Mouse (Mus musculus) liver, embryonic 12.5 days (tissue): Measurements from ENCODE around the gene Nrp2. TPM values are rescaled to one million over a fixed set of nuclear protein-coding genes. Genes with fewer than 3 reads are reported as not detected.

Experiments used
- ATAC-seq: fragments of 200-750 bp; cut with Nextera tagmentation; 2 replicates; pipeline ENCODE4 v1.8.0; 2017; ENCODE audit warnings: moderate number of reproducible peaks, mild to moderate bottlenecking, moderate library complexity
- H3K27ac ChIP-seq: fragments of 300-500 bp; sonication (generic); 2 replicates; pipeline ENCODE4 v1.5.1; 2016; ENCODE audit warnings: mild to moderate bottlenecking
- H3K27me3 ChIP-seq: fragments of 300-500 bp; sonication (generic); replicated peaks from 2 replicates; pipeline ENCODE4 v1.6.1; 2016; ENCODE audit warnings: mild to moderate bottlenecking, moderate library complexity
- H3K36me3 ChIP-seq: fragments of 300-500 bp; sonication (generic); 2 replicates; pipeline ENCODE4 v1.6.1; 2016; ENCODE audit warnings: mild to moderate bottlenecking, moderate library complexity
- H3K4me1 ChIP-seq: fragments of 300-500 bp; sonication (generic); 2 replicates; pipeline ENCODE4 v1.6.1; 2016
- H3K4me2 ChIP-seq: fragments of 300-500 bp; sonication (generic); 2 replicates; pipeline ENCODE4 v1.6.1; 2016; ENCODE audit warnings: mild to moderate bottlenecking, moderate library complexity
- H3K4me3 ChIP-seq: fragments of 300-500 bp; sonication (generic); 2 replicates; pipeline ENCODE4 v1.5.1; 2016; ENCODE audit warnings: mild to moderate bottlenecking, moderate library complexity
- H3K9ac ChIP-seq: fragments of 300-500 bp; sonication (generic); 2 replicates; pipeline ENCODE4 v1.6.1; 2016; ENCODE audit warnings: mild to moderate bottlenecking, moderate library complexity
- H3K9me3 ChIP-seq: fragments of 300-500 bp; sonication (generic); replicated peaks from 2 replicates; pipeline ENCODE4 v1.6.1; 2016; ENCODE audit warnings: mild to moderate bottlenecking, moderate library complexity
- WGBS: fragments of 180-500 bp; shearing (Covaris S2); methylation state at CpG from one replicate; pipeline ENCODE4 v1.1.7; 2016; ENCODE audit not compliant: insufficient replicate concordance; 5-methylcytosine and 5-hydroxymethylcytosine counted together
- polyA plus RNA-seq: library from polyadenylated mRNA; unstranded; fragments of >200 nt; fragmentation: Nextera tagmentation; extraction: Ambion mirVana; gene quantifications from 2 replicates; pipeline ENCODE4 v1.2.1, GENCODE M21; 2016

Gene Nrp2
- polyA plus RNA-seq, 1 experiment from 2014 or later, result 2.5 TPM

GRCm38 (mm10) chr1:62728926-62729325 lies 25.8 kb downstream of the Nrp2 start:
- no peak overlapping the region for H3K4me3 ChIP-seq
- H3K27me3 ChIP-seq, result no peaks in the 10 kb centered on the region
- no peak overlapping the region for H3K27ac ChIP-seq
- no peaks in the 10 kb centered on the region for H3K9me3 ChIP-seq
- H3K4me1 ChIP-seq, result peaks cover 7% of the 10 kb centered on the region; the same call in 1 of the 2 replicates
- H3K4me2 ChIP-seq, result no peak overlapping the region
- WGBS, result 82% methylated on average over 9 of the region's 9 CpGs
- no peak for ATAC-seq
- H3K9ac ChIP-seq, result no peak overlapping the region
- no peaks in the 10 kb centered on the region for H3K36me3 ChIP-seq

GRCm38 (mm10) chr1:62729345-62730150 lies 26.5 kb downstream of the Nrp2 start:
- H3K4me3 ChIP-seq, result no peak overlapping the region
- H3K27me3 ChIP-seq, result no peaks in the 10 kb centered on the region
- H3K9ac ChIP-seq, result no peak overlapping the region
- H3K9me3 ChIP-seq, result no peaks in the 10 kb centered on the region
- no peak overlapping the region for H3K4me2 ChIP-seq
- H3K4me1 ChIP-seq, result peaks cover 7% of the 10 kb centered on the region; the same call in 1 of the 2 replicates
- no peak overlapping the region for H3K27ac ChIP-seq
- H3K36me3 ChIP-seq, result no peaks in the 10 kb centered on the region
- no peak for ATAC-seq
- WGBS, result 63% methylated on average over 13 of the region's 13 CpGs

- H3K4me1 ChIP-seq, result no peaks in the 10 kb centered on the region
- WGBS, result 65% methylated on average over 6 of the region's 6 CpGs
- no peaks in the 10 kb centered on the region for H3K36me3 ChIP-seq
- no peak overlapping the region for H3K4me2 ChIP-seq
- no peak for ATAC-seq
- H3K9ac ChIP-seq, result no peak overlapping the region
- H3K27me3 ChIP-seq, result no peaks in the 10 kb centered on the region
- H3K9me3 ChIP-seq, result no peaks in the 10 kb centered on the region
- no peak overlapping the region for H3K4me3 ChIP-seq
- H3K27ac ChIP-seq, result no peak overlapping the region
These were observed 29.0 kb downstream of the Nrp2 start for GRCm38 (mm10) chr1:62732036-62732435.

- Histone ChIP-seq H3K4me1 (no peaks in the 10 kb centered on the region), H3K4me2 (no peak overlapping the region), H3K27me3 (no peaks in the 10 kb centered on the region), H3K27ac (no peak overlapping the region), H3K4me3 (no peak overlapping the region), H3K9ac (no peak overlapping the region), H3K9me3 (no peaks in the 10 kb centered on the region), H3K36me3 (no peaks in the 10 kb centered on the region)
- no peak for ATAC-seq
- WGBS, result 64% methylated on average over 5 of the region's 5 CpGs
These were observed 31.4 kb downstream of the Nrp2 start for GRCm38 (mm10) chr1:62734420-62734931.

- ATAC-seq, result no peak
- WGBS, result 76% methylated on average over 4 of the region's 4 CpGs
- no peak overlapping the region for H3K4me2 ChIP-seq
- no peaks in the 10 kb centered on the region for H3K9me3 ChIP-seq
- no peak overlapping the region for H3K9ac ChIP-seq
- no peaks in the 10 kb centered on the region for H3K4me1 ChIP-seq
- H3K27ac ChIP-seq, result no peak overlapping the region
- no peaks in the 10 kb centered on the region for H3K36me3 ChIP-seq
- no peak overlapping the region for H3K4me3 ChIP-seq
- H3K27me3 ChIP-seq, result no peaks in the 10 kb centered on the region
These were observed 31.9 kb downstream of the Nrp2 start for GRCm38 (mm10) chr1:62734980-62735379.

GRCm38 (mm10) chr1:62735835-62736234 lies 32.8 kb downstream of the Nrp2 start:
- ATAC-seq, result no peak
- no peak overlapping the region for H3K9ac ChIP-seq

GRCm38 (mm10) chr1:62736455-62737012 lies 33.4 kb downstream of the Nrp2 start:
- Histone ChIP-seq H3K4me3 (no peak overlapping the region), H3K9ac (no peak overlapping the region), H3K27me3 (no peaks in the 10 kb centered on the region), H3K27ac (no peak overlapping the region), H3K9me3 (no peaks in the 10 kb centered on the region), H3K36me3 (no peaks in the 10 kb centered on the region), H3K4me1 (no peaks in the 10 kb centered on the region), H3K4me2 (no peak overlapping the region)
- 54% methylated on average over 8 of the region's 8 CpGs for WGBS
- ATAC-seq, result no peak

More at GRCm38 (mm10) chr1:62735835-62736234, 32.8 kb downstream of the Nrp2 start:
- Histone ChIP-seq H3K27ac (no peak overlapping the region), H3K4me2 (no peak overlapping the region), H3K27me3 (no peaks in the 10 kb centered on the region), H3K4me1 (no peaks in the 10 kb centered on the region), H3K4me3 (no peak overlapping the region), H3K9me3 (no peaks in the 10 kb centered on the region), H3K36me3 (no peaks in the 10 kb centered on the region)
- WGBS, result 56% methylated on average over 4 of the region's 4 CpGs

- Histone ChIP-seq H3K36me3 (no peaks in the 10 kb centered on the region), H3K4me3 (no peak overlapping the region), H3K27ac (no peak overlapping the region), H3K9ac (no peak overlapping the region), H3K4me2 (no peak overlapping the region), H3K4me1 (no peaks in the 10 kb centered on the region), H3K27me3 (no peaks in the 10 kb centered on the region), H3K9me3 (no peaks in the 10 kb centered on the region)
- WGBS, result 76% methylated on average over 11 of the region's 11 CpGs
- no peak for ATAC-seq
These were observed 35.1 kb downstream of the Nrp2 start for GRCm38 (mm10) chr1:62738165-62738564.

- Histone ChIP-seq H3K27ac (no peak overlapping the region), H3K4me2 (no peak overlapping the region), H3K9me3 (no peaks in the 10 kb centered on the region), H3K4me3 (no peak overlapping the region), H3K27me3 (no peaks in the 10 kb centered on the region), H3K9ac (no peak overlapping the region), H3K36me3 (no peaks in the 10 kb centered on the region), H3K4me1 (no peaks in the 10 kb centered on the region)
- no peak for ATAC-seq
- 69% methylated on average over 3 of the region's 3 CpGs for WGBS
These were observed 39.0 kb downstream of the Nrp2 start for GRCm38 (mm10) chr1:62742092-62742491.

- 55% methylated on average over 8 of the region's 8 CpGs for WGBS
- H3K4me2 ChIP-seq, result no peak overlapping the region
- no peaks in the 10 kb centered on the region for H3K36me3 ChIP-seq
- H3K4me1 ChIP-seq, result no peaks in the 10 kb centered on the region
- no peak overlapping the region for H3K27ac ChIP-seq
- no peaks in the 10 kb centered on the region for H3K27me3 ChIP-seq
- no peak overlapping the region for H3K4me3 ChIP-seq
- H3K9me3 ChIP-seq, result no peaks in the 10 kb centered on the region
- ATAC-seq, result no peak
- no peak overlapping the region for H3K9ac ChIP-seq
These were observed 40.1 kb downstream of the Nrp2 start for GRCm38 (mm10) chr1:62743064-62743694.

- Histone ChIP-seq H3K4me3 (no peak overlapping the region), H3K27ac (no peak overlapping the region), H3K9me3 (no peaks in the 10 kb centered on the region), H3K36me3 (no peaks in the 10 kb centered on the region), H3K9ac (no peak overlapping the region), H3K4me1 (no peaks in the 10 kb centered on the region), H3K4me2 (no peak overlapping the region), H3K27me3 (no peaks in the 10 kb centered on the region)
- no peak for ATAC-seq
- 77% methylated on average over 8 of the region's 8 CpGs for WGBS
These were observed 42.8 kb downstream of the Nrp2 start for GRCm38 (mm10) chr1:62745889-62746288.

GRCm38 (mm10) chr1:62747421-62748111 lies 44.5 kb downstream of the Nrp2 start:
- ATAC-seq, result no peak
- Histone ChIP-seq H3K4me1 (no peaks in the 10 kb centered on the region), H3K27ac (no peak overlapping the region), H3K9ac (no peak overlapping the region), H3K4me2 (no peak overlapping the region), H3K9me3 (no peaks in the 10 kb centered on the region), H3K4me3 (no peak overlapping the region), H3K36me3 (no peaks in the 10 kb centered on the region), H3K27me3 (no peaks in the 10 kb centered on the region; the same call in 1 of the 2 replicates)
- WGBS, result 65% methylated on average over 10 of the region's 10 CpGs
